Mouse (Mus musculus) cerebellum, adult 2 months (tissue): ENCODE measurements around the gene Oosp2. TPM values are rescaled to one million over a fixed set of nuclear protein-coding genes. Genes with fewer than 3 reads are reported as not detected.

ENCODE experiments used
- DNase-seq, 2 experiments: peaks; one replicate each; pipeline ENCODE4 v3.0.0; 2021
- H3K27ac ChIP-seq: fragments of 200-500 bp; 2 replicates; pipeline ENCODE4 v1.5.1; 2012; ENCODE audit warnings: low read length, control low read depth, inconsistent platforms; ENCODE audit not compliant: insufficient read depth
- H3K27me3 ChIP-seq: fragments of 200-500 bp; 2 replicates; pipeline ENCODE4 v1.6.1; 2012; ENCODE audit warnings: inconsistent platforms, mild to moderate bottlenecking, low read length, moderate library complexity; ENCODE audit not compliant: control insufficient read depth, insufficient read depth
- H3K4me1 ChIP-seq: fragments of 200-500 bp; 2 replicates; pipeline ENCODE4 v1.6.1; 2011; ENCODE audit warnings: low read length; ENCODE audit not compliant: control insufficient read depth, insufficient read depth
- H3K4me3 ChIP-seq: fragments of 200-500 bp; replicated peaks from 2 replicates; pipeline ENCODE3; 2011; ENCODE audit warnings: mild to moderate bottlenecking, low read depth, low read length, control low read depth; ENCODE audit not compliant: insufficient read depth
- CTCF ChIP-seq: fragments of 200-500 bp; IDR thresholded peaks from 2 replicates; pipeline ENCODE4 v1.5.1; 2011; ENCODE audit warnings: low read depth, mild to moderate bottlenecking, control low read depth, low read length, moderate library complexity, borderline replicate concordance; ENCODE audit not compliant: insufficient read depth
- POLR2A ChIP-seq: fragments of 200-500 bp; IDR thresholded peaks from 2 replicates; pipeline ENCODE4 v1.6.1; 2011; ENCODE audit warnings: low read length, control low read depth, borderline replicate concordance; ENCODE audit not compliant: insufficient read depth
- WGBS: fragments of 180-500 bp; shearing (Covaris S2); methylation state at CpG from one replicate; pipeline ENCODE4 v1.1.7; 2018; 5-methylcytosine and 5-hydroxymethylcytosine counted together
- polyA plus RNA-seq: library from polyadenylated mRNA; depleted of rRNA; stranded (reverse); fragments of >200 nt; gene quantifications from 2 replicates; pipeline ENCODE4 v1.2.3, GENCODE M21; 2012; rRNA removed

Oosp2 gene
- not detected in 2 replicates for polyA plus RNA-seq

DNA sequence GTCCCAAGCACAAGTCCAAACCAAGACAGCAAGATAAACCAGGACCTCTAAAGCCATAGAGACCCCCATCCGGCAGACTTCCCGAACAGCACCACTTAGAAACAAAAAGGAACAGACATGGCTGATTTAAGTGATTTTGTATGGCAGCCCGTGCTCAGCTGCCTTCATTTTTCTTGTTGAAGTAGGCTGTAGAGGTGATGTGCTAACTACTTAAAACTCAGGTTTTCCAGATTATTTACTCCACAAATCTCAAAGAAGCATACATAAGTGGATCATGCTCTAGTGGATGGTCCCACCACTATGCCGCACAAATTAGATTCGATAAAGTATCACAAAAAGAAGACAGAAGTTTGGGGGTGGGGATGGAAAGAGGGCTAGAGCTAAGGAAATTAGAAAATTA, at the start of gene Oosp2:
Gene Oosp2, minus strand, starts transcription at position 101 of the 400 bp plus-strand sequence.
- H3K27ac ChIP-seq: no peak within 1 kb of the TSS
- no peaks in the 10 kb centered on the region for H3K4me1 ChIP-seq
- no peak for DNase-seq
- TF ChIP-seq CTCF (no peak), POLR2A (no peak)
- no peaks in the 10 kb centered on the region for H3K27me3 ChIP-seq
- no peak within 1 kb of the TSS for H3K4me3 ChIP-seq
- WGBS: 85% methylated on average over 5 of the region's 5 CpGs

DNA sequence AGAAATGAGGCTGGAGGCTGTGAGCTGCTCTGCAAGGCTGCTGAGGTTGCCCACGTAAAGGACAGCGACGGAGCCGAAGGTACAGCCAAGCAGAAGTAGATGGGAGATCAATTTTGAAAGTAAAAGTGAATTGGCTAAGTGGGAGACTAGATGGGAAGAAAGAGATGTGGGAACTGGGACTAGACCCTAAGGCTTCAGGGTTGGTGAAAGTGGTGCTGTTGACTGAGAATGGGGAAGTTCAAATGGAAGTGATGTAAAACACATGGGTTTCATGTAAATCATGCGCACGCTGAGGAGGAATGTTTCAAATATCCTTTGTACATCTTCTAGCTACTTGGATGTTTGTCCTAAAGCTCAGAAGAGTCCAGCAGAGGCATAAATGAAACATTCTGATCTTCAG, 38.0 kb upstream of the Oosp2 start:
- WGBS: 93% methylated on average over 6 of the region's 6 CpGs
- no peak for TF ChIP-seq CTCF
- no peak for DNase-seq
- no peak overlapping the region for H3K4me3 ChIP-seq
- H3K4me1 ChIP-seq: no peaks in the 10 kb centered on the region
- no peaks in the 10 kb centered on the region for H3K27me3 ChIP-seq
- H3K27ac ChIP-seq: no peak overlapping the region

DNA sequence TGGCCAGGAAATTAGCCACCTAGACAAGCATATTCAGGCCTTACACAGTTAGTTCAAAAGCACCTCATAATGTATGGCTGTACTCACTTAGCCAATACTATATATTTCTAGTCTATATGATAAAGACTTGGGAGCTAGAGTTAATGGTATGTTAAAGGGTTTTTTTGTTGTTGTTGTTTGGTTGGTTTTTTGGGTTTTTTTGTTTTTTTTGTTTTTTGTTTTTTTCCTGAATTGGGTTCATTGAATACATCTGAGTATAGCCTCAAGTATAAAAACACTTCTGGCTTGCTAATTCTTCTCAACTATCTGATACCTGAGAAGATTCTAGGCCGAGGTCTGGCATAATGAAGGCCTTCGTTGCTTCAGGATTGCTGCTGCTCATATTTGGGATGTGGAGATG, 36.4 kb upstream of the Oosp2 start, which contains the start of gene Oosp3:
Gene Oosp3, plus strand, starts transcription at position 301 of the 400 bp plus-strand sequence.
- Histone ChIP-seq H3K27me3 (no peaks in the 10 kb centered on the region), H3K4me1 (no peaks in the 10 kb centered on the region), H3K4me3 (no peak within 1 kb of the TSS), H3K27ac (no peak within 1 kb of the TSS)
- TF ChIP-seq CTCF: no peak
- no peak for TF ChIP-seq POLR2A
- DNase-seq: no peak
- WGBS: 76% methylated on average over 2 of the region's 2 CpGs

DNA sequence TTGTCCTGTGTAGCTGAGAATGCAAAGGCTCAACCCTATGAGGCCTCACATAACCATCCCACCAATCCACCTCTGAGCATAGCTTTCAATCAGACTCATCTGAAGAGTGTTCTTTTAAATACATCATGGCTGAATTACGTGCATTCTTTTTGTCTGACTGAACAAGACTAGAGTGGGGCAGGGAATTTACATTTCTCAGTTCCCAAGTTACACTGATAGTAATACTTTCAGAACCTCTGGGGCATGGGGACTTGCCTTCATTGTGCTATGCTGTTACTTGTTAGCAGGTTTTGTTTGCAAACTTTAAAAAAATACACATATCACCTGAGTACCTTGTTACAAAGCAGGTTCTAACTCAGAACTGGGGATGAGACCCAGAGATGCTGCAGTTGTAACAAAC, 31.1 kb upstream of the Oosp2 start:
- DNase-seq: no peak
- WGBS: 43% methylated on average over 1 of the region's 1 CpGs
- no peak overlapping the region for H3K27ac ChIP-seq
- TF ChIP-seq CTCF (no peak), POLR2A (no peak)
- no peaks in the 10 kb centered on the region for H3K4me1 ChIP-seq
- no peaks in the 10 kb centered on the region for H3K27me3 ChIP-seq
- no peak overlapping the region for H3K4me3 ChIP-seq

DNA sequence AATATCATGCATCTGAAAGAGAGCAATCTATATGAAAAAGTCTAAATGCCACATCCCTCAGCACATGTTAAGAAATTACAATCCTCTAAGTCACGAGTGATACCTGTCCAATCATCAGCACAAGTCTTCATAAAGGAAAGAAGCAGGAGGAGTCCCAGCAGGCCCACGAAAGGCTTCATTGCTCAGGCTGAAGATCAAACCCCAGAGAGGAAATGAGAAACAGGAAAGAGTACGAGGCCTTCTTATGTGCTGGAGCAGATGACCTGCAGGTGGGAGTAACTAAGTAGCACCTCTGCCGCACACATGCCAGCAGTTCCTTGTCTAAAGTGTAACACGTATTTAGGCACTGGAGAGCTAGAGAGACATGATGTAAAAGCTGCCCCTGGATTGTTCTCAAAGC, 30.5 kb upstream of the Oosp2 start, which contains the start of gene Oosp1:
Gene Oosp1, minus strand, starts transcription at position 312 of the 400 bp plus-strand sequence.
- TF ChIP-seq CTCF: no peak
- TF ChIP-seq POLR2A: no peak
- no peaks in the 10 kb centered on the region for H3K27me3 ChIP-seq
- H3K27ac ChIP-seq: no peak within 1 kb of the TSS
- no peak within 1 kb of the TSS for H3K4me3 ChIP-seq
- DNase-seq: no peak
- 67% methylated on average over 5 of the region's 5 CpGs for WGBS
- H3K4me1 ChIP-seq: no peaks in the 10 kb centered on the region

DNA sequence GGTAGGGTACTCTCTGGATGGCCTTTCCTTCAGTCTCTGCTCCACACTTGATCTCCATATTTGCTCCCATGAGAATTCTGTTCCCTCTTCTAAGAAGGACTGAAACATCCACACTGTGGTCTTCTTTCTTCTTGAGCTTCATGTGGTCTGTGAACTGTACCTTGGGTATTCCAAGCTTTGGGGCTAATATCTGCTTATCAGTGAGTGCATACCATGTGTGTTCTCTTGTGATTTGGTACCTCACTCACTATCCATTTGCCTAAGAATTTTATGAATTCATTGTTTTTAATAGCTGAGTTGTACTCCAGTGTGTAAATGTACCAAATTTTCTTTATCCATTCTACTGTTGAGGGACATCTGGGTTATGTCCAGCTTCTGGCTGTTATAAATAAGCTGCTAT, 1.2 kb upstream of the Oosp2 start:
- no peak for DNase-seq
- TF ChIP-seq POLR2A (no peak), CTCF (no peak)
- Histone ChIP-seq H3K27me3 (no peaks in the 10 kb centered on the region), H3K4me1 (no peaks in the 10 kb centered on the region), H3K27ac (no peak overlapping the region), H3K4me3 (no peak overlapping the region)

DNA sequence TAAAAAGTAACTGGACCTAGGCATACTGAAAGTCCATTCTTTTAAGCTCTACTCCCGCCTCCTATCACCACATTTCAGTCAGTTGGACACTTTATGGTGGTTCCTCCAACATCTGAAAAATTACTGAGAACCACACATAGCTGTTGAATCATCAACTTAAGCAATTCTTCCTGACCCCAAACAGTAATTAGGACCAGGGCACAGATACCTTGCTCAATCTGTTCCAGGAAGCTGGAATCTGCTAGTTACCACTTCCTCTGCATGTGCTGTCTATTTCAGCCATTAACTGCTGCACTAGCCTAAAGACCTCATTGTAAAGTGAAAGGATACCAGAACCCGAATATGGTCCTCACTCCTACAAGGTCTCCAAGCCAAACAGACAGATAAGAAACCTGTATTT, 1.2 kb downstream of the Oosp2 start:
- no peak overlapping the region for H3K4me3 ChIP-seq
- DNase-seq: no peak
- H3K27me3 ChIP-seq: no peaks in the 10 kb centered on the region
- 60% methylated on average over 2 of the region's 2 CpGs for WGBS
- no peaks in the 10 kb centered on the region for H3K4me1 ChIP-seq
- no peak for TF ChIP-seq CTCF
- no peak for TF ChIP-seq POLR2A
- no peak overlapping the region for H3K27ac ChIP-seq

DNA sequence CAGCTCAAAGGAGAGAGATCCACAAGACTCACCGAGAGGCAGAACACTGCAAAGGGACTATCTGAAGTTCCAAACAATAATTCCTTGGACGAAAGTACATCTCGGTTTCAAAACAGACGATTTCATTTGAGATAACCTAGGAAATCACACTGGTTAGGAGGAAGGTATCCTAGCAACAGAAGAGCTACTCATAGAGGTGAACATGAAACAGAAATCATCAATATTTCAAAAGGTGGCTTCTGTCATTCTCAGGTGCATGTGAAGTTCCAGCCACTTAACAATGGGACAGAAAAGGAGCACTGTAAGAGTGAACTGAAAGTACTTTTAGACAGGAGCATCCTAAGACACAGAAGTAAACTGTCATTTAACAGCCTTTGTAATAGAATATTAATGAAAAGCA, 10.8 kb downstream of the Oosp2 start:
- Histone ChIP-seq H3K27me3 (no peaks in the 10 kb centered on the region), H3K4me3 (no peak overlapping the region), H3K4me1 (no peaks in the 10 kb centered on the region), H3K27ac (no peak overlapping the region)
- 70% methylated on average over 4 of the region's 4 CpGs for WGBS
- no peak for DNase-seq
- no peak for TF ChIP-seq CTCF
- TF ChIP-seq POLR2A: no peak
